Mouse (Mus musculus): ENCODE measurements around the gene Tunar.

DNA sequence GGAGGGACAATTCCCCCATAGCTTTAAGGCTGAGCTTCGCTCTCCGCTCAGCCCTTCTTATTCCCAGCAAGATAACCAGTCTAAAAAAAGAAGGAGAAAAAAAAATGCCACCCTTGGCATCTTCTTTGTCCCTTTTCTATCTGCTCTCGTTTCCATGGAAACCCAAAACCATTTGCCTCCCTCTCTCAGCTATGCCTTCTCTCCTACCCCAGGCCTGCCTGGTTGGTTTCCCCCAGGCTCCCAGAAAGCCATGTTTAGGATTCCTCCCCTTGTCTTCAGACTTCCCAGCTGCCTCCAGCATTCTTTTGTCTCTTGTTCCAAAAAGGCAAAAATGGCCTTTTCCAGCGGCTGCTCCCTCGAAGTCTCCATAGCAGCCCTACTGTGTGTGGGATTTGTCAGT lies 70.1 kb downstream of the Tunar start:
- no peak for TF ChIP-seq POLR2A (IDR thresholded peaks at IDR 0.05; ENCODE audit: low read depth, low read length)
- no peak for TF ChIP-seq CTCF (conservative IDR thresholded peaks at IDR 0.05; ENCODE audit: insufficient read depth, insufficient read length, low read depth, low read length)
